Mouse (Mus musculus) embryonic facial prominence, embryonic 12.5 days (tissue): ENCODE results near the gene Slit3. TPM values are rescaled to one million over a fixed set of nuclear protein-coding genes. Genes with fewer than 3 reads are reported as not detected.

Experiments
- ATAC-seq: fragments of 200-750 bp; cut with Nextera tagmentation; 2 replicates; pipeline ENCODE4 v1.8.0; 2017; ENCODE audit not compliant: insufficient number of reproducible peaks, insufficient read depth, low FRiP score, low TSS enrichment
- H3K27ac ChIP-seq: fragments of 300-500 bp; sonication (generic); 2 replicates; pipeline ENCODE4 v1.5.1; 2016; ENCODE audit warnings: mild to moderate bottlenecking
- H3K27me3 ChIP-seq: fragments of 300-500 bp; sonication (generic); 2 replicates; pipeline ENCODE4 v1.6.1; 2016; ENCODE audit warnings: mild to moderate bottlenecking, moderate library complexity
- H3K36me3 ChIP-seq: fragments of 300-500 bp; sonication (generic); 2 replicates; pipeline ENCODE4 v1.6.1; 2016; ENCODE audit warnings: mild to moderate bottlenecking
- H3K4me1 ChIP-seq: fragments of 300-500 bp; sonication (generic); 2 replicates; pipeline ENCODE4 v1.6.1; 2016
- H3K4me2 ChIP-seq: fragments of 300-500 bp; sonication (generic); replicated peaks from 2 replicates; pipeline ENCODE4 v1.6.1; 2016; ENCODE audit warnings: mild to moderate bottlenecking, moderate library complexity
- H3K4me3 ChIP-seq: fragments of 300-500 bp; sonication (generic); 2 replicates; pipeline ENCODE4 v1.5.1; 2016; ENCODE audit warnings: mild to moderate bottlenecking
- H3K9ac ChIP-seq: fragments of 300-500 bp; sonication (generic); 2 replicates; pipeline ENCODE4 v1.6.1; 2016; ENCODE audit warnings: mild to moderate bottlenecking, moderate library complexity
- H3K9me3 ChIP-seq: fragments of 300-500 bp; sonication (generic); 2 replicates; pipeline ENCODE4 v1.6.1; 2016; ENCODE audit warnings: mild to moderate bottlenecking, moderate library complexity
- WGBS: fragments of 180-500 bp; shearing (Covaris S2); methylation state at CpG from one replicate; pipeline ENCODE4 v1.1.7; 2016; 5-methylcytosine and 5-hydroxymethylcytosine counted together
- polyA plus RNA-seq: library from polyadenylated mRNA; unstranded; fragments of >200 nt; fragmentation: Nextera tagmentation; extraction: Ambion mirVana; gene quantifications from 2 replicates; pipeline ENCODE4 v1.2.1, GENCODE M21; 2016

Gene Slit3
- polyA plus RNA-seq, 1 experiment from 2014 or later, result 33.5 TPM

DNA sequence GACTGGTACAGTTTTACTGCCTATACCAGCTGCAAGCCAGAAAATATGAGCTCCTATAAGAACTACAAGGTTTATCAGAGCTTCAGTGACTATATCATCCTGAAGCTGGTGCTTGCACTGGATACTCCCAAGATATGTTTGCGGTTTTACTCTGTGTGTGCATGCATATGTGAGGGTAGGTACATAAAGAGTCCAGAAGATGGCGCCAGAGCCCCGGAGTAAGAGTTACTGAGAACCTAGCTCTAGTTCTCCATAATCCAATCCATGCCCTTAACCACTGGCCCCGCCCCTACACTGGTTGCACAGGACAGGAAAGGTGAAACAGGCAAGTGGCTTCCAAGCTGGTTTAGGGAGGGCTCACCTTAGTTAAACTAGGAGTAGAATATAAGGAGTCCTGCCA, 246.2 kb downstream of the Slit3 start:
- WGBS, result 89% methylated on average over 4 of the region's 4 CpGs
- Histone ChIP-seq H3K27ac (no peak overlapping the region), H3K4me3 (no peak overlapping the region), H3K27me3 (peaks cover 3% of the 10 kb centered on the region; the same call in 1 of the 2 replicates), H3K4me1 (peaks cover 52% of the 10 kb centered on the region), H3K36me3 (no peaks in the 10 kb centered on the region), H3K9me3 (peaks cover under 1% of the 10 kb centered on the region; the same call in 1 of the 2 replicates), H3K9ac (no peak overlapping the region), H3K4me2 (no peak overlapping the region)
- no peak for ATAC-seq

DNA sequence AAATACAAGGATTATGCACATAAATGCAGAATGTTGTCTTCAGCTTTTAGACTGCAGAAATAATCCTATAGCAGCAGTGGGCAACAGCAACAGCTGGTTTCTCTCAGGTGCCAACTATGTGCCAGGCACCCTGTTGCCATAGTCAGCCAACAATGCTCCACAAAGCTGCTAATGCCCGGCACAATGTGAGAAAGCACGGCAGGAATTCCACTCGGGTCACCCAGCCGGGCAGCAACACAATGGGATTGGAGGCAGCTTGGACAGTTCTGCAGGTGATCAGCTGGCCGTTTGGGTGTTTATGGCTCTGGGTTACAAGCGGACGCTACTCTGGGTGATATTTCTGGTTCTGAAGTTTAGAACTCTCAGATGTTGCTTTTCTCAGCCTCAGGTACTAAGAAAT, 248.9 kb downstream of the Slit3 start:
- WGBS, result 36% methylated on average over 7 of the region's 7 CpGs
- no peak overlapping the region for H3K9ac ChIP-seq
- no peak overlapping the region for H3K4me2 ChIP-seq
- H3K27me3 ChIP-seq, result peaks cover 3% of the 10 kb centered on the region; the same call in 1 of the 2 replicates
- H3K4me3 ChIP-seq, result no peak overlapping the region
- ATAC-seq, result no peak
- H3K36me3 ChIP-seq, result no peaks in the 10 kb centered on the region
- no peak overlapping the region for H3K27ac ChIP-seq
- peaks cover 33% of the 10 kb centered on the region for H3K4me1 ChIP-seq
- H3K9me3 ChIP-seq, result peaks cover 4% of the 10 kb centered on the region; the same call in 1 of the 2 replicates

DNA sequence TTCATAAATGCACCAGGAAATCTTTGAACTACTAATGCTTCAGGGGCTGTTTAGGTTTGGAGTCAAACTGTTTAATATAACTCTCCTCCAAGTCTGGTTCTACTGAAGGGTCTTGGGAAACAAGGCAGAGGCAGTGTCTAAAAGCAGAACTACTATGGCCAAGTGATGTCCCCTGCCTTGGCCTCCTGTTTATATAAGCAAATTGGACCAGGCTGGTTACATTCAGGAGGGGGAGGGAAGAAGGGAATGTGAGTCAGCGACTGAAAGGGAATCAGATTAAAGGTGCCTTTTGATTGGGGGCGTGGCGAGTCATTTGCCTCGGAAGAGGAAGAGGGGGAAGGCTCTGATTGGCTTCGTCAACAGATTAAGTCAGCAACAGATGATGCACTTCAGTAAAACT, 249.7 kb downstream of the Slit3 start:
- Histone ChIP-seq H3K36me3 (no peaks in the 10 kb centered on the region), H3K9ac (no peak overlapping the region), H3K4me1 (peaks cover 25% of the 10 kb centered on the region), H3K4me2 (no peak overlapping the region), H3K4me3 (no peak overlapping the region), H3K9me3 (peaks cover 4% of the 10 kb centered on the region; the same call in 1 of the 2 replicates), H3K27ac (no peak overlapping the region), H3K27me3 (peaks cover 3% of the 10 kb centered on the region; the same call in 1 of the 2 replicates)
- no peak for ATAC-seq
- 9% methylated on average over 5 of the region's 5 CpGs for WGBS

DNA sequence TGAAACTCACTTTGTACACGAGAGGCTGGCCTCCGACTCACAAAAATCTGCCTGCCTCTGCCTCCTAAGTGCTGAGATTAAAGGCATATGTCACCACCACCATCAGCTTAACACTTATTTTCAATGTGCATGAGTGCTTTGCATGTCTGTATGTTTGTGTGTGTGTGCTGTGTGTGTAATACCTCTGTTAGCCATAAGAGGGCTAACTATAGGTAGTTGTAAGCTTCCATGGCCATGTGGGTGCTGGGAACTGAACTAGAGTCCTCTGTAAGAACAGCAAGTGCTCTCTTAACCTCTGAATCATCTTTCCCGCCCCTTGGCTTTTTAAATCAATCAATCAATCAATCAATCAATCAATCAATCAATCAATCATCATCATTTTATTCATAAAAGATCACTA, 251.4 kb downstream of the Slit3 start:
- 91% methylated on average over 3 of the region's 3 CpGs for WGBS
- ATAC-seq, result no peak
- H3K9ac ChIP-seq, result no peak overlapping the region
- H3K4me2 ChIP-seq, result no peak overlapping the region
- H3K4me1 ChIP-seq, result peaks cover 23% of the 10 kb centered on the region
- no peak overlapping the region for H3K4me3 ChIP-seq
- H3K9me3 ChIP-seq, result peaks cover 4% of the 10 kb centered on the region; the same call in 1 of the 2 replicates
- no peak overlapping the region for H3K27ac ChIP-seq
- H3K36me3 ChIP-seq, result no peaks in the 10 kb centered on the region
- H3K27me3 ChIP-seq, result peaks cover 3% of the 10 kb centered on the region; the same call in 1 of the 2 replicates

DNA sequence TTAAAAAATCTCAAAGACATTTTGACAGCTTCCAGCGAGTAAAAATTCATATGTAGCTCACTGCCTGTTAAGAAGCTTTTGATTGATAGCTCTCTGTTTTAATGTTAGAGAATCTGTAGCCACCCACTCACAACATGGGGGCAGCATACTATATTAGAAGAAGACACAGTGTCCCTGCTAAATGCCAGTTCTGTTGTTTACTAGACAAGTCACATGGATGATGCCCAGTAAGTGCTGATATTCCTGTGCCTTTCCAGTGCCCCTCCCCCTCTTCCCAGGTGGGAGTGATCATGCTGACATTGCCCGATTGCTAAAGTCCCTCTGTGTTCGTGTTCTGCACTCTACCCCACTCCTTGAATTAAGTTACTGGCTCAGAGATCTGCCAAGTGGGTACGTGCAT, 254.0 kb downstream of the Slit3 start:
- Histone ChIP-seq H3K27me3 (no peaks in the 10 kb centered on the region), H3K4me3 (no peak overlapping the region), H3K4me1 (peaks cover 14% of the 10 kb centered on the region), H3K36me3 (no peaks in the 10 kb centered on the region), H3K4me2 (no peak overlapping the region), H3K9ac (no peak overlapping the region), H3K9me3 (peaks cover 4% of the 10 kb centered on the region; the same call in 1 of the 2 replicates), H3K27ac (no peak overlapping the region)
- ATAC-seq, result no peak
- WGBS, result 63% methylated on average over 4 of the region's 4 CpGs

DNA sequence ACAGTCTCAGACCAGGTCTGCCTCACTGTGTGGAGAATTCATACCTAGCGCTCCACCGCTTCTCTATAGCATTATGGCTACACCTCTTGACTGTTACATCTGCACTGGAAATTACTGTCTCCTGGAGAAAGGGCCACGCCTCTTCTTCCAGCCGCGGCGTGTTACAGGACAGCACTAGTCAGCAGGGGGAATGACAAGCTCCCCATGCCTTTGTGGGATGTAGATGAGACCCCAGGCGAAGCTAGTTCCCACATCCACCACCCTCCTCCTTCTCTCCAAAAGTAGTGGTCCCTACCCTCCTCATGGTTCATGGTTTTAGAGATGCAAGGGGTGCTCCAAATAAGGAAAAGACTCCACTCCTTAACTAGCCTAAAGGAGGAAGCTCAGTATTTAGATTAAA, 257.8 kb downstream of the Slit3 start:
- no peak overlapping the region for H3K4me3 ChIP-seq
- H3K4me2 ChIP-seq, result no peak overlapping the region
- H3K27ac ChIP-seq, result peak overlapping the region; percentile 32; the same call in 1 of the 2 replicates
- no peak overlapping the region for H3K9ac ChIP-seq
- H3K9me3 ChIP-seq, result no peaks in the 10 kb centered on the region
- no peaks in the 10 kb centered on the region for H3K36me3 ChIP-seq
- 78% methylated on average over 7 of the region's 7 CpGs for WGBS
- H3K27me3 ChIP-seq, result no peaks in the 10 kb centered on the region
- peaks cover 5% of the 10 kb centered on the region for H3K4me1 ChIP-seq
- no peak for ATAC-seq

DNA sequence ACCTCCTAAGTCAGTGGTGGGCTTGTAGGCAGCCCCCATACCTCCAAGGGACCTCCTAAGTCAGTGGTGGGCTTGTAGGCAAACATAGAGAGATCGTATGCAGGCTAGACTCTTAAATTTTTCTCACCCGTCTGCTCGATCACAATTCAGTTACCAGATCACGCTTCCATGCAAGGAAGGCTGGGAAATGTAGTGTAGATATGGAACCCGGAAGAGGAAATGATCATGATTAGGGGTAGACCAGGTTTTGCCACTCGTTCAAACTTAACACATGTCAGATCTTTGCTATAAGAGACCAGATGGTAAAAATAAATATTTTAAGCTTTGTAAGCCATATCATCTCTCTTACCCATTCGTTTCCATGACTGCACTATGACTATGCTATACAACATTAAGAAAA, 258.4 kb downstream of the Slit3 start:
- peak overlapping the region; percentile 32; the same call in 1 of the 2 replicates for H3K27ac ChIP-seq
- 58% methylated on average over 7 of the region's 7 CpGs for WGBS

DNA sequence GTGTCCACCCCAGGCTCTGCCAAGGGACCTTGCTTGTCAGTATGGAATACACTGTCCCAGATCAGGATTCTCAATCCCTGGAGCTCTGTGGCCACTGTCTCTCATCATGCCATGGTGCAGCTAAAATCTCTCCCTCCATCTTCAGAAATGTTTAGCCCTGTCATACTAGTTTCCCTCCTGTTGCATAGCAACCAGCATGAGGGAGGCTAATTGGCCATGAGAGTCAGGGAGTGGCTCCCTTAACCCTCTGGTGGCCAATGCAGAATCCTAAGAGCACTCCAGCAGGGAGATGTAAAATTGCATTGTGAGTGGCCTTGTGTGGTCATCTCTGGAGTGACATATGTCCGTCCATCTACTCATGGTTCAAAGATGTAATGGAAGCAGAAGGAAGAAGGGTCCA, 259.7 kb downstream of the Slit3 start:
- no peak overlapping the region for H3K9ac ChIP-seq
- H3K9me3 ChIP-seq, result no peaks in the 10 kb centered on the region
- H3K4me3 ChIP-seq, result no peak overlapping the region
- 86% methylated on average over 1 of the region's 1 CpGs for WGBS
- H3K36me3 ChIP-seq, result no peaks in the 10 kb centered on the region
- peaks cover 24% of the 10 kb centered on the region for H3K4me1 ChIP-seq
- H3K27ac ChIP-seq, result no peak overlapping the region
- no peak overlapping the region for H3K4me2 ChIP-seq
- no peaks in the 10 kb centered on the region for H3K27me3 ChIP-seq
- no peak for ATAC-seq

More for the DNA sequence above, 258.4 kb downstream of the Slit3 start:
- Histone ChIP-seq H3K4me1 (peaks cover 11% of the 10 kb centered on the region), H3K4me3 (no peak overlapping the region), H3K27me3 (no peaks in the 10 kb centered on the region), H3K36me3 (no peaks in the 10 kb centered on the region), H3K9me3 (no peaks in the 10 kb centered on the region), H3K9ac (no peak overlapping the region), H3K4me2 (no peak overlapping the region)
- no peak for ATAC-seq

DNA sequence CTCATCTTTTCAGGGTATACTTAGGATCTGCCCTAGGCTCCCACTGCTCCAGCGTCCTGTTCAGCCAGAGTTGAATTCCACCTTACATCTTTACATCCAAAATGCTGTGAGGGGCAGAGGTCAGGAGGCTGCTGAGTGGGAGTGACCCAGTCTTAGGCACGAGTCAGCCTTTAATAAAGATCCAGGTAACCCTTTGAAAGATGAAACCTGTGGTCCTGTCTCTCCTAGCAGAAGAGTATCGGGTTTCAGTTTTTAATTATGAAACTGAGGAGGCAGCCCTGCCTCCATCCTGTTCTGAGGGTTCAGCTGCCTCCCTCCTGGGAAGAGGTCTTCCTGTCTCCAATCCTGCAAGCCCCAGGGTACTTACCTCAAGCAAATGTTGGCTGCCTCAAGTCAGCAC, 264.4 kb downstream of the Slit3 start:
- Histone ChIP-seq H3K36me3 (no peaks in the 10 kb centered on the region), H3K27ac (peak overlapping the region; percentile 72; the same call in 1 of the 2 replicates), H3K27me3 (no peaks in the 10 kb centered on the region), H3K9me3 (no peaks in the 10 kb centered on the region), H3K4me1 (peaks cover 62% of the 10 kb centered on the region), H3K4me3 (no peak overlapping the region), H3K9ac (no peak overlapping the region), H3K4me2 (no peak overlapping the region)
- WGBS, result 13% methylated on average over 3 of the region's 3 CpGs
- ATAC-seq, result peak; percentile 19; the same call in 1 of the 2 replicates

DNA sequence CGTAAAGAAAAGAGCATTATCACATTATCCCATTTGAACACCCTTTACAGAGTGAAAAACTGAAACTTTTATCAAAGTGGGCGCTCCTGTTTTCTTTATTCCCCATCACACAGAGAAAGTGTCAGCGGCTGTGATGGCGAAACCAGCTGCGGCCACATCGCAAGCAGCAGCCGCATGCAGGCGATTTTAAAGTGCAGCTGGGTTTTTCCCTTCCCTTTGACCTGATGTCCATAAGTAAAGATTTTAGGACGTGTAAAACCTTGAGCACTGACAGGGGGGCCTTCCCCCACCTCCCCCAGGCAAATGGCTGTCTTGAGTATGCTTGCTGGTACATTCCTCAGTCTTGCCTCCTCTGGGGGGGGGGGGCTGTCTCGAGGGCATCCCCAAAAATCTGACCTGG, 266.8 kb downstream of the Slit3 start:
- H3K4me2 ChIP-seq, result peak overlapping the region; percentile 15; the same call in 1 of the 2 replicates
- no peak overlapping the region for H3K4me3 ChIP-seq
- no peaks in the 10 kb centered on the region for H3K9me3 ChIP-seq
- H3K27ac ChIP-seq, result peak overlapping the region; percentile 84
- H3K9ac ChIP-seq, result peak overlapping the region; percentile 15; the same call in 1 of the 2 replicates
- peaks cover 66% of the 10 kb centered on the region for H3K4me1 ChIP-seq
- no peaks in the 10 kb centered on the region for H3K36me3 ChIP-seq
- H3K27me3 ChIP-seq, result no peaks in the 10 kb centered on the region
- WGBS, result 50% methylated on average over 10 of the region's 10 CpGs
- no peak for ATAC-seq

DNA sequence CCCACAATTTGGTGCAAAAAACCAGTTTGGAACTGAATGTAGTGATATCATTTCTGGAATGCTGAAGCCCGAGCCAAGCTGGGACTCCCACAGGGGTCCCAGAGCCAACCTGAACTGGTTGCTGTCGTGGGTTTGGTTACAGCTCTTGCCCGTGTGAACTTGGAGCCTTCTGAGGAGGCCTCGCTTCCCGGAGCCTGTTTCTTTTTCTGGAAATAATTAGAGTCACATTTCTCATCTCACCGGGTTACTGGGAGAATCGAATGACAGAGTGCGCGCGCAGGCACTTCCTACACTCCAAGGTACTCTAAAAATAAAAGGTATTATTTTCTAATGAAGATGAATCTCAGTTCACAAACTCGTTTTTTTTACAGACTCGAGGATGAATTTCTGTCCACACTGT, 267.4 kb downstream of the Slit3 start:
- 13% methylated on average over 12 of the region's 12 CpGs for WGBS

DNA sequence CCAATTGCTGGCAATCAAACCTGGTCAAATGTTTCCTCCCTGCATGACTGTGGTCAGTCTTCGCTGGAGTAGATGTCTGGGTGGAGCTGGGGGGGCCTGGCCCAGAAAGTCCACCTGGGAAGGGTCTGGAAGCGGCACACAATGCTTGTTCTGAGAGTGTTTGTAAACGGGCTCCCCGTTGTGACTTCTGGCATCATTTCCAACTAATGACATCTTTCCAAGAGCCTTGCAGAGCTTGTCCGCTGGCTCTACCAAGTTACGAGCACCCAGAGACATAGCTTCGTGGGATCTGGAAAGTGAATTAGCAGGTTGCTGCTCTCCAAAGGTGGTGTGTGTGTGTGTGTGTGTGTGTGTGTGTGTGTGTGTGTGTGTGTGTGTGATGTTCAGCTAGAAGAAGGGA, 268.3 kb downstream of the Slit3 start:
- Histone ChIP-seq H3K4me1 (peaks cover 71% of the 10 kb centered on the region), H3K9me3 (no peaks in the 10 kb centered on the region), H3K36me3 (no peaks in the 10 kb centered on the region), H3K27ac (0 out of 2 replicates have a peak overlapping the region, but pooled peaks have one; percentile 23), H3K4me2 (no peak overlapping the region), H3K27me3 (no peaks in the 10 kb centered on the region), H3K4me3 (no peak overlapping the region), H3K9ac (no peak overlapping the region)
- ATAC-seq, result no peak
- 72% methylated on average over 7 of the region's 7 CpGs for WGBS

More for the DNA sequence above, 267.4 kb downstream of the Slit3 start:
- ATAC-seq, result no peak
- H3K9ac ChIP-seq, result no peak overlapping the region
- peaks cover 69% of the 10 kb centered on the region for H3K4me1 ChIP-seq
- H3K36me3 ChIP-seq, result no peaks in the 10 kb centered on the region
- peak overlapping the region; percentile 84 for H3K27ac ChIP-seq
- H3K9me3 ChIP-seq, result no peaks in the 10 kb centered on the region
- peak overlapping the region; percentile 15; the same call in 1 of the 2 replicates for H3K4me2 ChIP-seq
- H3K27me3 ChIP-seq, result no peaks in the 10 kb centered on the region
- no peak overlapping the region for H3K4me3 ChIP-seq
